Mouse (Mus musculus): ENCODE data around the gene Ifitm10.

DNA sequence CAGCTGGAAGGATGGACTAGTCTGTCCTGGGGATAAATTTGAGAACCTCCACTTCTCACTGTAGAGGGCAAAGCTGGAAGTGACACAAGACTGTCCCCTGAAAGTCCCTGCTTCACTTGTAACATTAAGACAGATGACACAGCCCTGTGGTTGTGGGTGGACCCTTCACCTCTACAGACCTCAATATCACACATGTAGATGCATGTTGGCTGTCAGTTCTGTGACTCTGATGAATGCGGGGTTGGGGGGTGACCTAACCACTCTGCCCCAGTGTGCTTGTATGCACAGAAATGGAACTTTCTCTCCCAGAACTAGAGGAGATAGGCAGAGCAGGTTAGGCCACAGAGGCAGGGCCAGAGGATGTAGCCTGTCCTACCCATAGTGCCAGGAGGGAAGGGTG, 23.1 kb upstream of the Ifitm10 start:
- TF ChIP-seq ZMIZ1 (IDR thresholded peaks at IDR 0.05; ENCODE audit: low read depth, low read length) = no peak
- TF ChIP-seq CTCF (conservative IDR thresholded peaks at IDR 0.05 in 1 of 2, IDR thresholded peaks at IDR 0.05 in 1 of 2; ENCODE audit: low read depth in 2 of 2, low read length in 2 of 2) = no peak
- no peak for TF ChIP-seq EP300 (IDR thresholded peaks at IDR 0.05; ENCODE audit: low read length)
- TF ChIP-seq POLR2A (IDR thresholded peaks at IDR 0.05; ENCODE audit: low read depth, low read length) = no peak
- no peak for TF ChIP-seq TCF12 (IDR thresholded peaks at IDR 0.05; ENCODE audit: low read depth, low read length)
- TF ChIP-seq ZC3H11A (IDR thresholded peaks at IDR 0.05; ENCODE audit: low read depth, low read length) = no peak
